Mouse (Mus musculus): ENCODE results near the gene Art3.

DNA sequence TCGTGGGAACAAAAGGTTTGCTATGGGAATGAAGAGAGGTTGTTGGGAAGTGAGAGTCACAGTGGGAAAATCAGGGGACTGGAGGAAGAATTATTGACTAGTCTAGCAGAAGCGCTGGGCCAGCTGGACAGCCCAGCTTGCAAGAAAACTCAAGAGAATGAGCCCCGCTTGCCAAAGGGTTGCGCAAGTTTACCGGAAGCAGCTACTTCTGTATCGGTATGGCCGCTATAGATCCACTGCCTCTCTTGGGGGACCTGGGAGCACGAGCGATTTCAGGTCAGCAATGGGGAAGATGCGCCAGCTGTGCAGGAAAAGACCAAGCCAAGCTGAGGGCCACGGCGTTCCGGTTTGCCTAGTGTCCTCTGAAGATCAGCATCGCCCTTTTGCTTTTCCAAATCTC, 13.0 kb upstream of the Art3 start:
- TF ChIP-seq POLR2A (IDR thresholded peaks at IDR 0.05; ENCODE audit: control insufficient read depth, low read depth, low read length): no peak
- no peak for TF ChIP-seq CTCF (IDR thresholded peaks at IDR 0.05; ENCODE audit: control insufficient read depth, insufficient read depth, insufficient replicate concordance, low read depth, low read length)

Data from testis, adult 2 months (tissue).